Mouse (Mus musculus) CD4-positive helper T cell, adult 2 months (primary cell): ENCODE data around the gene Sacs.
A peak's percentile ranks its signal among the peaks of the same experiment; 100 is the strongest.

Experiments
- DNase-seq: peaks from one replicate; pipeline ENCODE4 v3.0.0-alpha.2; 2012; ENCODE audit warnings: low read depth, missing footprints, low spot score

Gene Sacs

GRCm38 (mm10) chr14:61160920-61161319, 22.7 kb downstream of the Sacs start:
- no peak for DNase-seq

- no peak for DNase-seq
Measured at GRCm38 (mm10) chr14:61161367-61162334, 23.4 kb downstream of the Sacs start.

GRCm38 (mm10) chr14:61164461-61164860, 26.2 kb downstream of the Sacs start:
- DNase-seq, result no peak

- no peak for DNase-seq
Measured at GRCm38 (mm10) chr14:61165929-61166328, 27.7 kb downstream of the Sacs start.

- no peak for DNase-seq
Measured at GRCm38 (mm10) chr14:61171261-61171970, 33.2 kb downstream of the Sacs start.

DNA sequence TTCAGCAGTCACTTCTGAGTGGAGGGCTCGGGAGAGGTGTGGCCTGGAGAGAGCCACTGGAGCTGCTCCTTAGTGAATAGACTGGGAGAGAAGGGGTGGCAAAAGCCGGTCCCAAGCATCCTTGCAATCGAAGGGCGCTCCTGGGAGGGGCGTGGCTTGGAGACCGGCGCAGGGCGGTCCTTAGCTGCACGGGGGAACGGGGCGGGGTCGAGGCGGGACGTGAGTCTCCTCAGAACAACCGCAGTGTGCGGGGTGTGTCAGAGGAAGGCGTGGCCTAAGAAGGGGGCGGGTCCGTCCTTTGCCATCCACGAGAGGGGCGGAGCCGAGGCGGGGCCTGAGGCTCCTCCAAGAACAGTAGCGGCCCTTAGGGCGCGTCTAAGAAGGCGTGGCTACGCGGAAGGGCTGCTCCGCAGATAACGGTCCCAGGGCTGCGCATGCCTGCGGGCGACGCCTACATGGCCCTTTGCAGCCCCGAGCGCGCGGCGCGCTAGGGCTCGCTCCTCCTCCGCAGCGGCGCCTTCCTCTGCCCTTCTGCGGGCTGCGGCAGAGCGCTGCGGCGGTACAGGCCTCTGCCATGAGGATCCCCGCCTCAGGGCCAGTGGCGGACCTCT, 34.4 kb downstream of the Sacs start:
- peak; percentile 100 for DNase-seq

- DNase-seq, result peak; percentile 86
Measured at GRCm38 (mm10) chr14:61173229-61173628, 35.0 kb downstream of the Sacs start.

- no peak for DNase-seq
Measured at GRCm38 (mm10) chr14:61191904-61192303, 53.6 kb downstream of the Sacs start.

GRCm38 (mm10) chr14:61192326-61192725, 54.1 kb downstream of the Sacs start:
- no peak for DNase-seq

DNA sequence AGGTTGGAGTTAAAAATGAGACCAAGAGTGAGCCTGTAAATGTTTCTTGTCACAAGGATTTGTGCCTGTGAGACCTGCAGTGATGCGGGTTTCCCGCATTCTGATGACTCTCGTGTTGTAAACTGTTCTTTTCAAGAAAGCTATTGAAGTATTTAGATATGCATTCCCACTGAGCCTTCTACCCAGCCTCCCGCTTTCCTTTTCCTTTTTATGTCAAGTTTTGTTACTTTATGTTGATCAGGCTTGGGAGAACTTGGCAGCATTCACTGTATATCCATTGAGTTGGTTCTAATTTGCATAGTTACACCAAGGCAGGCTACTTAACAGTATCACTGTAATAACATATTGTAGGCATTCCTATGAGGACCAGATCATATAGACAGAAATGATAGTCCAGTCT, 56.2 kb downstream of the Sacs start:
- no peak for DNase-seq

DNA sequence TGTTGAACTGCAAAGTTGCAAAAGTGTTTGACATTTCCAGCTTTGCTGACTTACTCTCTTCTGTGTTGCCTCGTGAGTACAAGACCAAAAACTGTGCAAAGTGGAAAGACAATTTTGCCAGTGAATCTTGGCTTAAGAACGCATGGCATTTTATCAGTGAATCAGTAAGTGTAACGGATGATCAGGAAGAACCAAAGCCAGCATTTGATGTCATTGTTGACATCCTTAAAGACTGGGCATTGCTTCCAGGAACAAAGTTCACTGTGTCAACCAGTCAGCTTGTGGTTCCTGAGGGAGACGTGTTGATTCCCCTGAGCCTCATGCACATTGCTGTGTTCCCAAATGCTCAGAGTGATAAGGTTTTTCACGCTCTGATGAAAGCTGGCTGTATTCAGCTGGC, 71.9 kb downstream of the Sacs start:
- no peak for DNase-seq

- DNase-seq, result no peak
Measured at GRCm38 (mm10) chr14:61211754-61212153, 73.5 kb downstream of the Sacs start.

- no peak for DNase-seq
Measured at GRCm38 (mm10) chr14:61221166-61221565, 82.9 kb downstream of the Sacs start.

- DNase-seq, result no peak
Measured at GRCm38 (mm10) chr14:61222506-61222905, 84.2 kb downstream of the Sacs start.

DNA sequence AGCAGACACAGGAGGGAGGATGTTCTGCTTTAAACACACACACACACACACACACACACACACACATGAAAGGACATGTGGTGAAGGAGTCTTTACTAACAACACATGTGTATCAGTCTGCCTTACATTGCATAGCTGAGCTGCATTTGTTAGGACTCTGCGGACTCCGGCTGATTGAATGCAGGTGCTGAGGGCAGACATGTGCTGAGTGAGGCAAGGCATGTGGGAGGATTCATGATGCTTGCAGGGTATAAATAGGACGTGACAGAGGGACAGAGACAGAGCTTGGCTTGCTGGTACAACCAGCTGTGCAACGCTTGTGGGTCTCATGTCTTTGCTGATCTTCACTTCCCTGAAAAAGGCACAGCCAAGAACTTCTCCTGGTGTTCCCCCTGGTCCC, 85.5 kb downstream of the Sacs start:
- DNase-seq, result no peak

GRCm38 (mm10) chr14:61224387-61225077, 86.3 kb downstream of the Sacs start:
- DNase-seq, result no peak

- DNase-seq, result no peak
Measured at GRCm38 (mm10) chr14:61226151-61226550, 87.9 kb downstream of the Sacs start.

DNA sequence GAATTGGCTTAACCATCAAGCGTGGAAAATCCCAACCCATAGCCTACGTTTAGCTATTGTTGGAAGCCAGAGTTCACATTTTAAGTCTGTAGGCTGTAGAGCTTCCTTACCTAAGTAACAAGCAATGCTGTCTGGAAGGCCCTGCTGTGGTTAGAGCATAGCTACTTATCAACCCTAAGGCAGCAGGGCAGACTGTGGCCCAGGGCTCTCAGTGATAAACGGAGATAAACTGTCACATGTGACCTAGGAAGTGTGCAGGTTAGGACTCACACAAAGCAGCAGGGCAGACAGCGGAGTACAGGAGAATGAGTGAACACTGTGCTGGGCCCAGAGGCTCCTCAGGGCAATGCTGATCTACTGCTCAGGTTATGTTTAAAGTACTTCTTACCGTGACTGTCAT, 91.5 kb downstream of the Sacs start:
- DNase-seq, result no peak

DNA sequence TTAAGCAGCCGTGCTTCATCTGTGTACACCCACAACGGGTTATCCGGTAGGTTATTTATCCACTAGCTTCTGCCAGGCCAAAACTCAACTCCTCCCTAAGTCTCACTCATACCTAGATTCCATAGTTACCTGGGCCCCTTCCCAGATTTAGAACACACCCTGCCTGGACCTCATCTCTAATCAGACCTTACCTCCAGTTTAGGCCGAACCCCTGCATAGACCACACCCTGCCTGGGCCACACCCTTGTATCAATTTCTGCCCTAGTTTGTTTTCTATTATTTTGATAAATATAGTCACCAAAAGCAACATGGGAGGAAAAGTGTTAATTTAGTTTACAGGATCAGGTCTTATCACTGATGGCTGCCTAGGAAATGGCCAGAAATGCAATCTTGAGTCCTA, 91.9 kb downstream of the Sacs start:
- no peak for DNase-seq

GRCm38 (mm10) chr14:61232016-61232568, 93.8 kb downstream of the Sacs start:
- DNase-seq, result no peak

DNA sequence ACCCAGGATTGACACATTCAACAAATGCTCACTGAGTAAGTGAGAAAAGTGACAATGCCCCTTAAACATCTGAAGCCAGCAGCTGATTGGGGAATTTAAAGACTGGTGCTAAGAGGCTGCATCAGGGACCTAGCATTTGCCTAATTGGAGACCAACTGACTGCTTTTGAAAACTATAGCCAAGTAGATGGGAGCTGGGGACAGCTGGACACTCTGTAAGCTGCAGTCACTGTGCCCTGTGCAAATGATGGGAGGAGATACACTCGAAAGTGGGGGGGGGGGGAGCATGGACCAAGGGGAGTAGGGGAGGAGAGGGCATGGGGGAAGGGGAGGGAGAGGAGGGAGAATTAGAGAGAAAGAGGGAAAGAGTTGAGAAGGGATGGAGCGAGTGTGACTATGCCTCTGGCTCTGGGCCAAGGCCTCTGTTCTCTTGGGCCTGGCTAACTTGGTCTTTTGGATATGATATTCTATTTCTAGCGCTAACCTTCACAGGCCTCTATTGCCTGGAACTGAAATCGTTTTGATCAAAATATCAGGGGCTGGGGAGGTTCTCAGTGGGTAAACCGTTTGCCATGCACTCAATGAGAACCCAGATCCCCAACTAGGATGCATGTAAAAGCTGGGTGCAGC, 97.7 kb downstream of the Sacs start:
- DNase-seq, result no peak
